Mouse (Mus musculus): ENCODE data around the gene Arrdc3. TPM values are rescaled to one million over a fixed set of nuclear protein-coding genes. Genes with fewer than 3 reads are reported as not detected.

Arrdc3 gene
- 13.8 and 13.9 TPM in 2 replicates for polyA plus RNA-seq (2012; rRNA removed)

GRCm38 (mm10) chr13:80883190-80883589, at the start of gene Arrdc3:
TSS of gene Arrdc3 (plus strand) at chr13:80883384.
- under 1% methylated on average over 29 of the region's 31 CpGs for WGBS
- 0 out of 2 replicates have a peak, but pooled peaks cover 4% of the 10 kb centered on the region for H3K36me3 ChIP-seq (ENCODE audit: control insufficient read depth, insufficient read depth, low read length)
- H3K4me1 ChIP-seq (ENCODE audit: control insufficient read depth, insufficient read depth, insufficient read length): no peaks in the 10 kb centered on the region; the same call in 1 of the 2 replicates
- no peaks in the 10 kb centered on the region for H3K27me3 ChIP-seq (ENCODE audit: control insufficient read depth, insufficient read depth, low read length)
- TF ChIP-seq CTCF (IDR thresholded peaks at IDR 0.05; ENCODE audit: extremely low read depth, insufficient read depth, insufficient read length, insufficient replicate concordance) (no peak), POLR2A (IDR thresholded peaks at IDR 0.05; ENCODE audit: low read depth, low read length) (peak; percentile 100)
- H3K27ac ChIP-seq (ENCODE audit: insufficient read depth, low read length): peak within 1 kb of the TSS; percentile 73
- H3K4me3 ChIP-seq (ENCODE audit: extremely low read depth, insufficient read depth, insufficient read length): peak within 1 kb of the TSS; percentile 94
- DNase-seq (ENCODE audit: low read depth in 1 of 2, low spot score in 2 of 2): peak; percentile 90 to 95

- DNase-seq (ENCODE audit: low read depth in 1 of 2, low spot score in 2 of 2): peak; percentile 23 to 68
- Histone ChIP-seq H3K4me1 (ENCODE audit: control insufficient read depth, insufficient read depth, insufficient read length) (no peaks in the 10 kb centered on the region), H3K4me3 (ENCODE audit: extremely low read depth, insufficient read depth, insufficient read length) (no peak overlapping the region), H3K27ac (ENCODE audit: insufficient read depth, low read length) (no peak overlapping the region), H3K36me3 (ENCODE audit: control insufficient read depth, insufficient read depth, low read length) (no peaks in the 10 kb centered on the region), H3K27me3 (ENCODE audit: control insufficient read depth, insufficient read depth, low read length) (no peaks in the 10 kb centered on the region)
- TF ChIP-seq CTCF (IDR thresholded peaks at IDR 0.05; ENCODE audit: extremely low read depth, insufficient read depth, insufficient read length, insufficient replicate concordance): peak; percentile 75; the same call in 1 of the 2 replicates
- TF ChIP-seq POLR2A (IDR thresholded peaks at IDR 0.05; ENCODE audit: low read depth, low read length): no peak
- 12% methylated on average over 5 of the region's 5 CpGs for WGBS
These were observed 21.0 kb upstream of the Arrdc3 start for GRCm38 (mm10) chr13:80862215-80862614.

DNA sequence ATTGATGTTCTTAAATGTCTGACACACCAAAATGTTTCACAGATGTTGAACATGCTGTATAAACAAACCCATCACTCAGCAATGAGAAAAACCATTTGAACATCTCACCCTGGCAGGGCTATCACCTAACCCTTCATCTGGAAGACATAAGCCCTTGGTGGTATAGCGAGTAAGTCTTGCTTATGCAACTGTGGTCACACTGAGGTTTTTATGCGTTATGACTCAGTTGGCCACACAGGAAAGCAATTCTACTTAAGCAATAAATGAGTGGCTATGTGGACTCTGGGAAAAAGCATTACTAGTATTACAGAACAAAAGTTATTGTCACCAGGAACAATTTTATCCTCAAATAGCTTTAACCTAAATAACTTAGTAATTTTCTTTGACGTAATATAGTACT, 19.0 kb upstream of the Arrdc3 start:
- 42% methylated on average over 3 of the region's 3 CpGs for whole genome bisulfite sequencing
- Histone ChIP-seq H3K4me1 (ENCODE audit: control insufficient read depth, insufficient read depth, insufficient read length) (no peaks in the 10 kb centered on the region), H3K27ac (ENCODE audit: insufficient read depth, low read length) (no peak overlapping the region), H3K4me3 (ENCODE audit: extremely low read depth, insufficient read depth, insufficient read length) (no peak overlapping the region), H3K27me3 (ENCODE audit: control insufficient read depth, insufficient read depth, low read length) (no peaks in the 10 kb centered on the region), H3K36me3 (ENCODE audit: control insufficient read depth, insufficient read depth, low read length) (no peaks in the 10 kb centered on the region)
- TF ChIP-seq CTCF (IDR thresholded peaks at IDR 0.05; ENCODE audit: extremely low read depth, insufficient read depth, insufficient read length, insufficient replicate concordance): no peak
- no peak for TF ChIP-seq POLR2A (IDR thresholded peaks at IDR 0.05; ENCODE audit: low read depth, low read length)
- DNase-seq (ENCODE audit: low read depth in 1 of 2, low spot score in 2 of 2): no peak

DNA sequence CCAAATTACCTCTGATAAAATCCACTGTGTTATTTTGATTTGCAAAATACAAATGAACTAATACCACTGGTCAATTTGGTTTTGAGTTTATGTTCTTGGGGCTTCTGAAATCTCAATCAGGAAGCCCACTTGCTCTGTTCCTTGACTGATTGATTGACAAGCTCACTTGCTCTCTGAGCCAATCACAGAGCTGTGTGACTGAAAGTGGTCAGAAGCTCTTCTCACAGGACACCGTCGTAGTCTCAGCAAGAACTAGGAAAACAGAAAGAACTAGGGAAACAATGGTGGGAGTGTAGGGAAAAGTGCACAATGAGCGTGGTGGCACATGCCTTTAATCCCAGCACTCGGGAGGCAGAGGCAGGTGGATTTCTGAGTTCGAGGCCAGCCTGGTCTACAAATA, 8.1 kb upstream of the Arrdc3 start:
- TF ChIP-seq POLR2A (IDR thresholded peaks at IDR 0.05; ENCODE audit: low read depth, low read length) (no peak), CTCF (IDR thresholded peaks at IDR 0.05; ENCODE audit: extremely low read depth, insufficient read depth, insufficient read length, insufficient replicate concordance) (no peak)

DNA sequence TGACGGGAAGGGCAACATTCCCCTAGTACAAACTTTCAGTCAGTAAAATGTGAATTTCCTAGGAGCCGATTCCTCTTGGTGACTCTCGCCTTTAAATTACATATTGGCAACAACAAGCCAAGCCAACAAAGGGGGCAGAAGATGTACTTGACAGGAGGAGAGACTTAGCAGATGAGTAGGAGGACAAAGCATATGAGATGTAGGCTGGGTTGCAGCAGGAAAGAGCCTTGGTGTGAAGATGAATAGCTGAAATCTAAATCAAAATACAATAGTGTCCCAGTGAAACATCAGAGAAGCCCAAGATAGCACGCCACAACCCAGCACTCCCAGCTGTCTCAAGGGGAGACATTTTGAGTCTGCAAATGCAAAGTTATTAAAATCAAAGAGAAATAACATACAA, 2.4 kb upstream of the Arrdc3 start:
- Histone ChIP-seq H3K4me1 (ENCODE audit: control insufficient read depth, insufficient read depth, insufficient read length) (no peaks in the 10 kb centered on the region), H3K36me3 (ENCODE audit: control insufficient read depth, insufficient read depth, low read length) (no peaks in the 10 kb centered on the region), H3K27ac (ENCODE audit: insufficient read depth, low read length) (no peak overlapping the region), H3K4me3 (ENCODE audit: extremely low read depth, insufficient read depth, insufficient read length) (no peak overlapping the region), H3K27me3 (ENCODE audit: control insufficient read depth, insufficient read depth, low read length) (no peaks in the 10 kb centered on the region)
- TF ChIP-seq POLR2A (IDR thresholded peaks at IDR 0.05; ENCODE audit: low read depth, low read length) (no peak), CTCF (IDR thresholded peaks at IDR 0.05; ENCODE audit: extremely low read depth, insufficient read depth, insufficient read length, insufficient replicate concordance) (no peak)
- 83% methylated on average over 4 of the region's 4 CpGs for WGBS
- no peak for DNase-seq (ENCODE audit: low read depth in 1 of 2, low spot score in 2 of 2)

More for the DNA sequence above, 8.1 kb upstream of the Arrdc3 start:
- Histone ChIP-seq H3K36me3 (ENCODE audit: control insufficient read depth, insufficient read depth, low read length) (no peaks in the 10 kb centered on the region), H3K27ac (ENCODE audit: insufficient read depth, low read length) (no peak overlapping the region), H3K4me1 (ENCODE audit: control insufficient read depth, insufficient read depth, insufficient read length) (no peaks in the 10 kb centered on the region), H3K27me3 (ENCODE audit: control insufficient read depth, insufficient read depth, low read length) (no peaks in the 10 kb centered on the region), H3K4me3 (ENCODE audit: extremely low read depth, insufficient read depth, insufficient read length) (no peak overlapping the region)
- 92% methylated on average over 5 of the region's 5 CpGs for WGBS
- DNase-seq (ENCODE audit: low read depth in 1 of 2, low spot score in 2 of 2): no peak

- H3K27me3 ChIP-seq (ENCODE audit: control insufficient read depth, insufficient read depth, low read length): no peaks in the 10 kb centered on the region
These were observed 1.3 kb upstream of the Arrdc3 start for GRCm38 (mm10) chr13:80881722-80882500.

DNA sequence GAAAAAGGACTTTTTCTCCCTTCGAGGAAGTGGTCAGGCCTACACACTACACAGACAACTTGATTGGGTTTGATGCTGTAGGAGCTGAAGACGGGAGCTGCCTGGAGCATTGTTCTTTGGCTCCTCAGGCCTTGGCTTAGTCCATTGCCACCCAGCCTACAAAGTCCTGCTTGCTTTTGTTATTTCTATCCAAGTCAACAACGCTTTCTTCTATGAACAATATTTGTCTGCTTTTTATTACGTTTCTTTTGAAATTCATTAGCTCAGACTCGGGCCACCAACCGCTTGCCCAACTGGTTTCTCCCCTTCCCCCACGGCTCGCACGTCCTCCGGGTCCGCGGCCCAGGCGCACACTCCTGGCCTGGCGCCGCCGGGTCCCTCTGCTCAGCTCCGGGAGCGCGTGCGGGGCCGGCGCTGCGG, 458 bp upstream of the Arrdc3 start:
- H3K4me3 ChIP-seq (ENCODE audit: extremely low read depth, insufficient read depth, insufficient read length): peak overlapping the region; percentile 55; the same call in 1 of the 2 replicates
- WGBS: 2% methylated on average over 23 of the region's 23 CpGs
- TF ChIP-seq POLR2A (IDR thresholded peaks at IDR 0.05; ENCODE audit: low read depth, low read length): no peak
- TF ChIP-seq CTCF (IDR thresholded peaks at IDR 0.05; ENCODE audit: extremely low read depth, insufficient read depth, insufficient read length, insufficient replicate concordance): no peak
- H3K36me3 ChIP-seq (ENCODE audit: control insufficient read depth, insufficient read depth, low read length): no peaks in the 10 kb centered on the region
- H3K27me3 ChIP-seq (ENCODE audit: control insufficient read depth, insufficient read depth, low read length): no peaks in the 10 kb centered on the region
- H3K4me1 ChIP-seq (ENCODE audit: control insufficient read depth, insufficient read depth, insufficient read length): no peaks in the 10 kb centered on the region; the same call in 1 of the 2 replicates
- peak overlapping the region; percentile 65 for H3K27ac ChIP-seq (ENCODE audit: insufficient read depth, low read length)
- DNase-seq (ENCODE audit: low read depth in 1 of 2, low spot score in 2 of 2): peak in 1 of 2 experiments; percentile 12

More at GRCm38 (mm10) chr13:80881722-80882500, 1.3 kb upstream of the Arrdc3 start:
- peak; percentile 49 to 84 for DNase-seq (ENCODE audit: low read depth in 1 of 2, low spot score in 2 of 2)
- H3K36me3 ChIP-seq (ENCODE audit: control insufficient read depth, insufficient read depth, low read length): no peaks in the 10 kb centered on the region
- 19% methylated on average over 6 of the region's 6 CpGs for WGBS
- H3K4me1 ChIP-seq (ENCODE audit: control insufficient read depth, insufficient read depth, insufficient read length): no peaks in the 10 kb centered on the region; the same call in 1 of the 2 replicates
- TF ChIP-seq CTCF (IDR thresholded peaks at IDR 0.05; ENCODE audit: extremely low read depth, insufficient read depth, insufficient read length, insufficient replicate concordance): peak; percentile 44; the same call in 1 of the 2 replicates
- no peak for TF ChIP-seq POLR2A (IDR thresholded peaks at IDR 0.05; ENCODE audit: low read depth, low read length)
- no peak overlapping the region for H3K4me3 ChIP-seq (ENCODE audit: extremely low read depth, insufficient read depth, insufficient read length)
- H3K27ac ChIP-seq (ENCODE audit: insufficient read depth, low read length): no peak overlapping the region
